Mouse (Mus musculus) effector memory CD4-positive, alpha-beta T cell, adult 7 months (primary cell): ENCODE measurements around the gene Klhl41. TPM values are rescaled to one million over a fixed set of nuclear protein-coding genes. Genes with fewer than 3 reads are reported as not detected.

Experiments used
- polyA plus RNA-seq: library from polyadenylated mRNA; unstranded; fragments of 100-300 nt; shearing (Covaris generic); gene quantifications from one replicate; pipeline ENCODE4 v1.2.1, GENCODE M21; 2017

The Klhl41 gene
- not detected for polyA plus RNA-seq

DNA sequence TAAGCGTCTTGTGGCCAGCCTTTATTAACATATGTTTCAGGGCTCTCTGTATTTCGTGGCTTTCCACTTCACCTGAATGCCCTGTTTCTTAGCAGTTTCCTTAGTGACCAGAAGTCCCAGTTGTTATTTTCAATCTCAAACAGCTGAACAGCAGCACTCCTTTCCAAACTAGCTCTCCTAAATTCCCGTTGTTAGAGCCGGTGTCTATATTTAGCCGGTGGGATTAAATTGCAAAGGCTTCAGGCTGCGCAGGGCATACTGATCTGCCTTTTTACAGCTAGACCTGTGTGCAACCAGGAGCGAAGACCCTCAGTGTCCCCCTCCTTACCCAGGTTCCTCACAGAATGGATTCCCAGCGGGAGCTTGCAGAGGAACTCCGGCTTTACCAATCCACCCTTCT, at the start of gene Klhl41:
TSS of gene Klhl41 (plus strand) at position 268 of the 400 bp plus-strand sequence.

GRCm38 (mm10) chr2:69646726-69647490, 23.0 kb upstream of the Klhl41 start, which contains the start of gene Bbs5:
Gene Bbs5, plus strand, starts transcription at chr2:69647171.

DNA sequence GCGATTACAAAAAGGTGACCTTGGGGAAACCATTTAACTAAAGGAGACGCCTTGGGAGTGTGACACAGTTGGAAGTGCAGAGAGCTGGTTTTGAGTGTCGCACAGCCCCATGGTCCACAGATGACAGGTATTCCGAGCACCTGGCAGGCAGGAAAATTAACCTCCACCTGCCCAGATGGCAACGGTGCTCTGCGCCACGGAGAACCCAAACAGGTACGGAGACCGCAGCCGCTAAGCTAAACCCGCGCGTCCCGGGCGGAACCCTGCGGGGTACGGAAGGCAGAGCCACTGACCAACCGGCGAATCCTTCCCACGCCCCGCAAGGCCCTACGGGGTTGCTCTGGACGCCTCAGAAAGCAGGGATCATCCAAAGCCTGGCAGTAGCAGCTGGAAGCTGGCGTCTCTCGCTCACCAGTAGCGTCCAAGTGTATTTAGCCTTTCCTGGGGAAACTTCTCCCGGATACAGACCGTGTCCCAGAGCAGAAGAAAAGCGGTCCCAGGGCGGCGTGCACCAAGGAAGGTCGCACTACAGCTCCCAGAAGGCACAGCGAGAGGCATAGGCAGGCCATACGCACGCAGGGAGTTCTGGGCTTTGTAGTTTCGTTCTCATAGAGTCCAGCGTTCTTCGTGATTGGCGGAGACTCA, 43.2 kb downstream of the Klhl41 start, which contains the start of gene Fastkd1:
TSS of gene Fastkd1 (minus strand) at position 536 of the 645 bp plus-strand sequence.

GRCm38 (mm10) chr2:69722273-69722649, 52.3 kb downstream of the Klhl41 start, which contains the start of gene Ppig:
Gene Ppig, plus strand, starts transcription at chr2:69722545.

Other genes with a start within 250 kb of the Klhl41 start
- gene Lrp2, start 84.1 kb upstream of the Klhl41 start, polyA plus RNA-seq = 0.13 TPM
- not detected for gene Bbs5, start 22.9 kb upstream of the Klhl41 start, polyA plus RNA-seq
- gene Fastkd1, start 43.4 kb downstream of the Klhl41 start, polyA plus RNA-seq = 9.3 TPM
- 223 TPM for gene Ppig, start 52.4 kb downstream of the Klhl41 start, polyA plus RNA-seq
- gene Ccdc173, start 119.5 kb downstream of the Klhl41 start, polyA plus RNA-seq = 0.50 TPM
- 21.9 TPM for gene Phospho2, start 119.5 kb downstream of the Klhl41 start, polyA plus RNA-seq
- gene Klhl23, start 151.8 kb downstream of the Klhl41 start, polyA plus RNA-seq = not detected
- 330 TPM for gene Ssb, start 191.4 kb downstream of the Klhl41 start, polyA plus RNA-seq
- 18.4 TPM for gene Mettl5, start 215.5 kb downstream of the Klhl41 start, polyA plus RNA-seq
- 28.1 TPM for gene Ubr3, start 227.1 kb downstream of the Klhl41 start, polyA plus RNA-seq